Mouse (Mus musculus) liver, adult 2 months (tissue): ENCODE measurements at regions not wholly inside any gene's neighbourhood (a gene's known extent, or its start where the extent isn't known, plus 50 kb on each side); places are given as distances from the start of the nearest gene placed in this dataset.

Experiments used
- CTCF ChIP-seq: fragments of 200-500 bp; IDR thresholded peaks from 2 replicates; pipeline ENCODE4 v1.5.1; 2011; ENCODE audit warnings: low read depth, low read length, control low read depth
- POLR2A ChIP-seq: fragments of 200-500 bp; IDR thresholded peaks from 2 replicates; pipeline ENCODE4 v1.6.1; 2011; ENCODE audit warnings: low read length, control low read depth; ENCODE audit not compliant: insufficient read depth; ENCODE audit errors: extremely low read depth

GRCm38 (mm10) chr1:193661377-193661776 is 291.3 kb upstream of the Camk1g start:
- no peak for TF ChIP-seq CTCF
- no peak for TF ChIP-seq POLR2A
